Mouse (Mus musculus) bone marrow macrophage, adult 2 months (primary cell): ENCODE measurements around the gene Usp37.

ENCODE experiments used
- CTCF ChIP-seq: IDR thresholded peaks from 2 replicates; pipeline ENCODE4 v1.5.1; 2012; ENCODE audit warnings: low read depth, mild to moderate bottlenecking, low read length, moderate library complexity
- POLR2A ChIP-seq: IDR thresholded peaks from 2 replicates; pipeline ENCODE4 v1.6.1; 2012; ENCODE audit warnings: mild to moderate bottlenecking, low read depth, low read length, borderline replicate concordance

DNA sequence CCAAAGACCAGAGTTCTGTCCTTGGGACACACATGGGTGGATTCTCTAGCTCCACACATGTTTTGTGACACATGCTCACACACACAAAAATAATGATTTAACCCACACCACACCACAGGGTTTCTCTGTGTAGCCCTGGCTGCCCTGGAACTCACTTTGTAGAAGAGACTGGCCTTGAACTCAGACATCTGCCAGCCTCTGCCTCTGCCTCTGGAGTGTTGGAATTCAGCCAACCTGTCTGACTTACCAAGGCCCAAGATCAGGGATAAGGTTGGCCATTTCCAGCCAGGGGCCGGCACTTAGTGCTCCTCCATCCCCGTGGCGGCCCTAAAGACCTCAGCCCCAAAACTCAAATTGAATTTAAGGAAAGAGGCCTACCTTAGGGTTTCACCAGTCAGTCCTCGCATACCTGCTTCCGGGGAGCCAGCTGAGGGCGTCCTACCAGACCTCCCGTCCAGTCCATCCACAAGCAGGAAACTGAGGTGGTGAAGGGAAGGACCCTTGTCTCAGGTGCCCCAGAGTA lies 155.6 kb downstream of the Usp37 start:
- TF ChIP-seq POLR2A (no peak), CTCF (no peak)
